Mouse (Mus musculus) cerebellum, adult 2 months (tissue): ENCODE measurements at regions not wholly inside any gene's neighbourhood (a gene's known extent, or its start where the extent isn't known, plus 50 kb on each side); places are given as distances from the start of the nearest gene placed in this dataset.

ENCODE experiments used
- CTCF ChIP-seq: fragments of 200-500 bp; IDR thresholded peaks from 2 replicates; pipeline ENCODE4 v1.5.1; 2011; ENCODE audit warnings: low read depth, mild to moderate bottlenecking, control low read depth, low read length, moderate library complexity, borderline replicate concordance; ENCODE audit not compliant: insufficient read depth
- POLR2A ChIP-seq: fragments of 200-500 bp; IDR thresholded peaks from 2 replicates; pipeline ENCODE4 v1.6.1; 2011; ENCODE audit warnings: low read length, control low read depth, borderline replicate concordance; ENCODE audit not compliant: insufficient read depth

DNA sequence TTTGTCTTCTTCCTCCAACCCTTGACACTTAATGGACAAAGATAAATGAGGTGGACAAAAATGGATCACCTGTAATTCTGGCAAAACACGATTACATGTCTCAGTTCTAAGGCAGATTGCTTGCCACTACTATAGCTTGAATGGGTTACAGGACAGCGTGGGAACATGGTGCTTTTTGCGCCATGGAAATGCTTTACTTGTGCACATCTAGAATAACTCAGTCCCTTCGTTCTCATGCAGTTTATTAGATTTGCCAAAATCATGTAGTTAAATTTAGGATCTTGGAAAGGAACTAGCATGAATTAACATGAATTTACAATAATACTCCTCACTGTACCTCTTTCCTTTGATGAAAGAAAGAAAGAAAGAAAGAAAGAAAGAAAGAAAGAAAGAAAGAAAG, 211.1 kb upstream of the Dab2 start:
- TF ChIP-seq CTCF = no peak
- no peak for TF ChIP-seq POLR2A
